Mouse (Mus musculus) megakaryocyte progenitor cell, adult 5-6 weeks (primary cell): ENCODE data around the gene Ice2. TPM values are rescaled to one million over a fixed set of nuclear protein-coding genes. Genes with fewer than 3 reads are reported as not detected.

Experiments used
- ATAC-seq: replicated peaks from 2 replicates; pipeline ENCODE4 v1.8.0; 2016; ENCODE audit warnings: mild to moderate bottlenecking, moderate TSS enrichment, inconsistent platforms; ENCODE audit not compliant: poor library complexity
- total RNA-seq, 2 experiments: library from RNA; stranded (forward) in 1 of 2; stranded (reverse) in 1 of 2; fragments of 157-497, 149-512 nt in 1 of 2; fragments of 200-1000 nt in 1 of 2; gene quantifications; 2 replicates each; pipeline versions ENCODE4 v1.2.3 to v1.2.4; 2015 to 2017

Gene Ice2
- total RNA-seq, 2 experiments from 2014 or later, result 18.9 to 31.1 TPM

GRCm38 (mm10) chr9:69457747-69458625, 60.3 kb downstream of the Ice2 start:
- peak; percentile 22; the same call in 1 of the 2 replicates for ATAC-seq

- no peak; the same call in 1 of the 2 replicates for ATAC-seq
Observed at GRCm38 (mm10) chr9:69458982-69459381, 61.3 kb downstream of the Ice2 start.

- ATAC-seq, result no peak
Observed at GRCm38 (mm10) chr9:69459876-69460275, 62.2 kb downstream of the Ice2 start.

GRCm38 (mm10) chr9:69463046-69463445, 65.3 kb downstream of the Ice2 start:
- no peak for ATAC-seq

GRCm38 (mm10) chr9:69464109-69464756, 66.5 kb downstream of the Ice2 start:
- peak; percentile 58 for ATAC-seq

GRCm38 (mm10) chr9:69466098-69466497, 68.4 kb downstream of the Ice2 start:
- peak; percentile 81 for ATAC-seq

- ATAC-seq, result no peak
Observed at GRCm38 (mm10) chr9:69467310-69467939, 69.7 kb downstream of the Ice2 start.

GRCm38 (mm10) chr9:69468991-69469390, 71.3 kb downstream of the Ice2 start:
- no peak for ATAC-seq

GRCm38 (mm10) chr9:69470362-69470761, 72.7 kb downstream of the Ice2 start:
- no peak for ATAC-seq

- no peak for ATAC-seq
Observed at GRCm38 (mm10) chr9:69470921-69471320, 73.2 kb downstream of the Ice2 start.

GRCm38 (mm10) chr9:69472724-69473123, 75.0 kb downstream of the Ice2 start:
- no peak for ATAC-seq

GRCm38 (mm10) chr9:69475873-69476272, 78.2 kb downstream of the Ice2 start:
- ATAC-seq, result no peak

- no peak for ATAC-seq
Observed at GRCm38 (mm10) chr9:69477195-69477823, 79.6 kb downstream of the Ice2 start.

GRCm38 (mm10) chr9:69477824-69478222, 80.1 kb downstream of the Ice2 start:
- ATAC-seq, result no peak

GRCm38 (mm10) chr9:69480344-69480743, 82.6 kb downstream of the Ice2 start:
- peak; percentile 92 for ATAC-seq

Other genes with a start within 250 kb of the Ice2 start
- 111 and 140 TPM in 2 replicates for gene Anxa2, start 55.7 kb downstream of the Ice2 start, total RNA-seq (2015)
- gene Anxa2, start 55.7 kb downstream of the Ice2 start, total RNA-seq (2017), result 74.3 and 112 TPM in 2 replicates